Comparison of ENCODE assay signal across 22 mouse cellular contexts in the genomic region with DNA sequence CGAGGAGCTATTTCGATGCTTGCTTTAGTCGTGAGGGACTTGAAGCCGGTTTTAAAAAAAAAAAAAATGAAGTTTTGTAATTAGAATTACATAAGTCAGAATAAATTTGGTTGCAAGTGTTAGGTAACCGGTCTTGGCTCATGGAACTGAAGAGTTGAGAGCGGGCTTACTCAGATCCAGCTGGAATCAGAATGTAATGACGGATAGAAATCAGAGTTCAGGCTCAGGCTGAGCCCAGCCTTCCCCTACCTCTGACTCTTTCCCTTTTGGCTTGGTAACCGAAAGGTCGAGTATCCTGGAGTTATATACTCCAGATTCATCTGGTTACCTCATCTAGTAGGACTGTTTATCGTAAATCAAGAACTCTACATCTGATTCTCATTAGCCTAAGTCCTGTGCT.
DNase-seq lines count a peak whose midpoint lies in the region; ATAC-seq and TF ChIP-seq lines count a peak whose summit lies in the region.
"Had no signal": no experiment of that assay in that cellular context is flagged by ENCODE, and none has a peak within 500 bp of the region (broad histone marks: within the 10 kb centered on the region; RNA-seq: fewer than 3 reads in every experiment).

No protein-coding gene starts in this region.

- peak; percentile 22 for DNase-seq in embryonic facial prominence, embryonic 14.5 days (ENCODE audit: low spot score)
- DNase-seq in embryonic facial prominence, embryonic 10.5 days (ENCODE audit: low spot score): no peak
- DNase-seq in layer of hippocampus, adult 2 months (ENCODE audit: low spot score in 2 of 2): no peak
- DNase-seq in layer of hippocampus, adult 8-10 months (ENCODE audit: low spot score in 2 of 2): no peak
- DNase-seq in lung, postnatal 36 days: peak; percentile 13
- DNase-seq in lung, postnatal 4 days: no peak
- DNase-seq in telencephalon, adult 2 months (ENCODE audit: low read depth, low spot score): peak; percentile 9
- no peak for DNase-seq in urinary bladder, postnatal 10 days (ENCODE audit: low spot score)
- DNase-seq: cerebellum, adult 18-20 months; cerebellum, adult 9-11 months; cerebellum, postnatal 36 days; gastrocnemius, postnatal 10 days had no signal

- TF ChIP-seq CTCF in layer of hippocampus, adult 2 months (conservative IDR thresholded peaks at IDR 0.05): no peak

- H3K4me3 ChIP-seq in embryonic facial prominence, embryonic 14.5 days (ENCODE audit: low read depth, low read length): no peak overlapping the region
- H3K4me3 ChIP-seq in embryonic facial prominence, embryonic 10.5 days: no peak overlapping the region
- H3K4me3 ChIP-seq in layer of hippocampus, adult 2 months: no peak overlapping the region
- H3K4me3 ChIP-seq: embryonic facial prominence, embryonic 15.5 days; erythroblast, embryonic 14.5 days; heart, embryonic 12.5 days; hindbrain, embryonic 10.5 days; intestine, embryonic 15.5 days had no signal

- no peak overlapping the region for H3K4me2 ChIP-seq in embryonic facial prominence, embryonic 14.5 days (ENCODE audit: low read depth, low read length)
- H3K4me2 ChIP-seq: embryonic facial prominence, embryonic 15.5 days; heart, embryonic 12.5 days; hindbrain, embryonic 14.5 days; intestine, embryonic 15.5 days had no signal

- H3K27ac ChIP-seq in embryonic facial prominence, embryonic 14.5 days (replicated peaks; ENCODE audit: low read depth, low read length): no peak overlapping the region
- no peak overlapping the region for H3K27ac ChIP-seq in embryonic facial prominence, embryonic 10.5 days (replicated peaks)
- H3K27ac ChIP-seq in layer of hippocampus, adult 2 months: peak overlapping the region; percentile 76
- H3K27ac ChIP-seq: embryonic facial prominence, embryonic 15.5 days; hindbrain, embryonic 10.5 days; hindbrain, embryonic 14.5 days; intestine, embryonic 15.5 days had no signal

- peak; percentile 57; the same call in 1 of the 2 replicates for ATAC-seq in embryonic facial prominence, embryonic 14.5 days (ENCODE audit: low read depth)
- ATAC-seq: activated CD4-positive, CD25-positive, alpha-beta regulatory T cell, adult 4 months; intestine, embryonic 15.5 days; Patski had no signal

- H3K36me3 ChIP-seq in embryonic facial prominence, embryonic 14.5 days (ENCODE audit: control insufficient read depth, insufficient read depth, low read length): no peaks in the 10 kb centered on the region
- no peaks in the 10 kb centered on the region for H3K36me3 ChIP-seq in embryonic facial prominence, embryonic 10.5 days (replicated peaks)
- H3K36me3 ChIP-seq: embryonic facial prominence, embryonic 15.5 days; heart, embryonic 12.5 days; hindbrain, embryonic 10.5 days; intestine, embryonic 15.5 days had no signal

- H3K4me1 ChIP-seq in embryonic facial prominence, embryonic 14.5 days (ENCODE audit: control insufficient read depth, insufficient read depth, low read length): no peaks in the 10 kb centered on the region
- H3K4me1 ChIP-seq in embryonic facial prominence, embryonic 10.5 days: no peaks in the 10 kb centered on the region
- H3K4me1 ChIP-seq: embryonic facial prominence, embryonic 15.5 days; hindbrain, embryonic 10.5 days; intestine, embryonic 15.5 days had no signal

- WGBS in embryonic facial prominence, embryonic 14.5 days: 77% methylated on average over 10 of the region's 10 CpGs
- 90% methylated on average over 10 of the region's 10 CpGs for WGBS in embryonic facial prominence, embryonic 10.5 days

- H3K27me3 ChIP-seq in embryonic facial prominence, embryonic 14.5 days (replicated peaks; ENCODE audit: control insufficient read depth, insufficient read depth, low read length): no peaks in the 10 kb centered on the region
- no peaks in the 10 kb centered on the region for H3K27me3 ChIP-seq in embryonic facial prominence, embryonic 10.5 days (replicated peaks; ENCODE audit: low read depth, poor library complexity, severe bottlenecking)
- H3K27me3 ChIP-seq: CH12.LX; embryonic facial prominence, embryonic 15.5 days; heart, embryonic 12.5 days; intestine, embryonic 15.5 days; Patski had no signal

- no peak overlapping the region for H3K9ac ChIP-seq in embryonic facial prominence, embryonic 14.5 days (ENCODE audit: low read depth, low read length)
- H3K9ac ChIP-seq: embryonic facial prominence, embryonic 15.5 days; forebrain, postnatal 0 days; heart, embryonic 12.5 days; hindbrain, embryonic 14.5 days; intestine, embryonic 15.5 days had no signal

- no peaks in the 10 kb centered on the region for H3K9me3 ChIP-seq in embryonic facial prominence, embryonic 14.5 days (ENCODE audit: control insufficient read depth, low read length)
- H3K9me3 ChIP-seq in embryonic facial prominence, embryonic 10.5 days: no peaks in the 10 kb centered on the region
- H3K9me3 ChIP-seq: embryonic facial prominence, embryonic 15.5 days; heart, embryonic 12.5 days; hindbrain, embryonic 10.5 days; intestine, embryonic 15.5 days had no signal

Comparison
In these comparisons a context has a peak if more than half of its experiments do, and no peak if none do; other contexts are left out.
1. DNase-seq: peak in embryonic facial prominence, embryonic 14.5 days (single experiment), lung, postnatal 36 days (single experiment) and telencephalon, adult 2 months (single experiment); none in embryonic facial prominence, embryonic 10.5 days (single experiment), layer of hippocampus, adult 2 months (0 of 2), layer of hippocampus, adult 8-10 months (0 of 2), lung, postnatal 4 days (0 of 2) and urinary bladder, postnatal 10 days (single experiment).